9 mouse cellular contexts compared by ENCODE assay signal in the genomic region with DNA sequence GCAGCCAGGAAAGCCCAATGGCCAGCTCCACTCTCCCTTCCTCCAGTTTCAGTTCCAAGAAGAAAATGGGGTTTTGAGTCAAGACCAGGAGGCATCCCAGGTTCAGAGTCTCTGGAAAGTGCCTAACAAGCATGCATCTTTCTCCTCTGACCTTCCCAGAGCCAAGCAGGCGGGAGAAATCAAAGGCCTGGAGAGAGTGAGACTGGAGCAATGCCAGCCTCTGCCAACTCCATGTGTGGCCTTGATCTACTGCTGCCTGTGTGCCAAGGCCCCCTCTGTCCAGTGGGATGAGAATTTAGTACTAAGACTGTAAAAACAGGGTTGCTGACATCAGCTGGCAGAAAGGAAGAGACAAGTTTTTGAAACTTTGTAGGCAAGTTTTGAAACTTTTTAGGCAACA. TPM values are rescaled to one million over a fixed set of nuclear protein-coding genes. Genes with fewer than 3 reads are reported as not detected.
DNase-seq lines count a peak whose midpoint lies in the region; ATAC-seq and TF ChIP-seq lines count a peak whose summit lies in the region.
"Had no signal": no experiment of that assay in that cellular context is flagged by ENCODE, and none has a peak within 500 bp of the region (broad histone marks: within the 10 kb centered on the region; RNA-seq: fewer than 3 reads in every experiment).

No protein-coding gene starts in this region.

- H3K36me3 ChIP-seq in embryonic facial prominence, embryonic 13.5 days, result 0 out of 2 replicates have a peak, but pooled peaks cover 2% of the 10 kb centered on the region
- H3K36me3 ChIP-seq in embryonic facial prominence, embryonic 10.5 days (replicated peaks), result no peaks in the 10 kb centered on the region
- H3K36me3 ChIP-seq in E14TG2a.4 (ENCODE audit: insufficient read depth, low read length), result peaks cover 26% of the 10 kb centered on the region
- H3K36me3 ChIP-seq in forebrain, embryonic 13.5 days (ENCODE audit: poor library complexity, severe bottlenecking), result no peaks in the 10 kb centered on the region
- H3K36me3 ChIP-seq in hindbrain, postnatal 0 days (ENCODE audit: insufficient read depth, low read length), result no peaks in the 10 kb centered on the region
- H3K36me3 ChIP-seq: limb, embryonic 12.5 days had no signal

- TF ChIP-seq CTCF in E14TG2a.4 (conservative IDR thresholded peaks at IDR 0.05; ENCODE audit: low read length), result no peak
- no peak for TF ChIP-seq CTCF in hindbrain, postnatal 0 days (IDR thresholded peaks at IDR 0.05; ENCODE audit: low read depth)

- H3K4me1 ChIP-seq in embryonic facial prominence, embryonic 13.5 days, result peaks cover 46% of the 10 kb centered on the region
- H3K4me1 ChIP-seq in embryonic facial prominence, embryonic 10.5 days, result peaks cover 60% of the 10 kb centered on the region
- peaks cover 80% of the 10 kb centered on the region for H3K4me1 ChIP-seq in E14TG2a.4 (replicated peaks; ENCODE audit: low read depth, low read length)
- peaks cover 45% of the 10 kb centered on the region for H3K4me1 ChIP-seq in forebrain, embryonic 13.5 days
- peaks cover 26% of the 10 kb centered on the region; the same call in 1 of the 2 replicates for H3K4me1 ChIP-seq in hindbrain, postnatal 0 days (ENCODE audit: insufficient read depth, low read length)

- H3K27me3 ChIP-seq in embryonic facial prominence, embryonic 13.5 days, result peaks cover 10% of the 10 kb centered on the region
- H3K27me3 ChIP-seq in embryonic facial prominence, embryonic 10.5 days (replicated peaks; ENCODE audit: low read depth, poor library complexity, severe bottlenecking), result peaks cover 24% of the 10 kb centered on the region
- no peaks in the 10 kb centered on the region for H3K27me3 ChIP-seq in E14TG2a.4 (ENCODE audit: insufficient read depth, low read length)
- H3K27me3 ChIP-seq in forebrain, embryonic 13.5 days, result peaks cover 10% of the 10 kb centered on the region
- H3K27me3 ChIP-seq in hindbrain, postnatal 0 days (ENCODE audit: insufficient read depth, low read length), result peaks cover 3% of the 10 kb centered on the region; the same call in 1 of the 2 replicates

- DNase-seq in embryonic facial prominence, embryonic 10.5 days (ENCODE audit: low spot score), result no peak
- peak; percentile 84 for DNase-seq in hindbrain, postnatal 0 days (ENCODE audit: low spot score)
- peak; percentile 49 to 63 for DNase-seq in lung, adult 18-20 months
- DNase-seq in frontal cortex, postnatal 14 days (ENCODE audit: low spot score in 2 of 2), result no peak
- no peak for DNase-seq in layer of hippocampus, adult 11-12 months (ENCODE audit: low spot score)

- no peak for ATAC-seq in embryonic facial prominence, embryonic 13.5 days (ENCODE audit: insufficient number of reproducible peaks, insufficient read depth, low FRiP score, low TSS enrichment, low read depth)
- ATAC-seq in forebrain, embryonic 13.5 days, result no peak
- peak; percentile 28; the same call in 1 of the 2 replicates for ATAC-seq in hindbrain, postnatal 0 days

- no peaks in the 10 kb centered on the region for H3K9me3 ChIP-seq in embryonic facial prominence, embryonic 13.5 days
- no peaks in the 10 kb centered on the region for H3K9me3 ChIP-seq in embryonic facial prominence, embryonic 10.5 days
- no peaks in the 10 kb centered on the region for H3K9me3 ChIP-seq in E14TG2a.4 (ENCODE audit: low read length)
- no peaks in the 10 kb centered on the region for H3K9me3 ChIP-seq in forebrain, embryonic 13.5 days (replicated peaks)
- H3K9me3 ChIP-seq in hindbrain, postnatal 0 days (ENCODE audit: low read length), result no peaks in the 10 kb centered on the region
- H3K9me3 ChIP-seq: limb, embryonic 12.5 days had no signal

- 0 out of 2 replicates have a peak overlapping the region, but pooled peaks have one; percentile 11 for H3K27ac ChIP-seq in embryonic facial prominence, embryonic 13.5 days
- H3K27ac ChIP-seq in embryonic facial prominence, embryonic 10.5 days (replicated peaks), result no peak overlapping the region
- H3K27ac ChIP-seq in forebrain, embryonic 13.5 days, result peak overlapping the region; percentile 44; the same call in 1 of the 2 replicates
- H3K27ac ChIP-seq in hindbrain, postnatal 0 days, result peak overlapping the region; percentile 88
- H3K27ac ChIP-seq: limb, embryonic 12.5 days had no signal

- H3K4me3 ChIP-seq in embryonic facial prominence, embryonic 13.5 days, result no peak overlapping the region
- H3K4me3 ChIP-seq in embryonic facial prominence, embryonic 10.5 days, result no peak overlapping the region
- H3K4me3 ChIP-seq in E14TG2a.4 (replicated peaks; ENCODE audit: low read length), result peak overlapping the region; percentile 52
- no peak overlapping the region for H3K4me3 ChIP-seq in forebrain, embryonic 13.5 days
- H3K4me3 ChIP-seq in hindbrain, postnatal 0 days (ENCODE audit: low read length), result no peak overlapping the region
- H3K4me3 ChIP-seq: limb, embryonic 12.5 days had no signal

- 42% methylated on average over 1 of the region's 1 CpGs for WGBS in embryonic facial prominence, embryonic 13.5 days
- WGBS in embryonic facial prominence, embryonic 10.5 days, result 79% methylated on average over 1 of the region's 1 CpGs
- WGBS in forebrain, embryonic 13.5 days, result 32% methylated on average over 1 of the region's 1 CpGs
- WGBS in hindbrain, postnatal 0 days, result 39% methylated on average over 1 of the region's 1 CpGs

- peak overlapping the region; percentile 7; the same call in 1 of the 2 replicates for H3K4me2 ChIP-seq in embryonic facial prominence, embryonic 13.5 days
- H3K4me2 ChIP-seq in forebrain, embryonic 13.5 days, result peak overlapping the region; percentile 32
- H3K4me2 ChIP-seq in hindbrain, postnatal 0 days (ENCODE audit: low read depth, low read length), result peak overlapping the region; percentile 87; the same call in 1 of the 2 replicates
- H3K4me2 ChIP-seq: limb, embryonic 12.5 days had no signal

- peak overlapping the region; percentile 49 for H3K9ac ChIP-seq in embryonic facial prominence, embryonic 13.5 days
- peak overlapping the region; percentile 9; the same call in 1 of the 2 replicates for H3K9ac ChIP-seq in forebrain, embryonic 13.5 days
- no peak overlapping the region for H3K9ac ChIP-seq in hindbrain, postnatal 0 days (replicated peaks; ENCODE audit: low read length)
- H3K9ac ChIP-seq: limb, embryonic 12.5 days had no signal

RNA-seq across cellular contexts. Expression of gene Tst, which starts 1.8 kb away (rescaled TPM):
- polyA plus RNA-seq in embryonic facial prominence, embryonic 13.5 days (2015; fragmentation: Nextera tagmentation; extraction: Ambion mirVana), result 22.6 and 25.9 TPM in 2 replicates
- polyA plus RNA-seq in embryonic facial prominence, embryonic 10.5 days (2016; fragmentation: Nextera tagmentation; extraction: Ambion mirVana), result 10.4 and 12.7 TPM in 2 replicates
- polyA plus RNA-seq in forebrain, embryonic 13.5 days (2015; fragmentation: Nextera tagmentation; extraction: Ambion mirVana), result 12.0 and 15.9 TPM in 2 replicates
- 75.1 and 79.9 TPM in 2 replicates for total RNA-seq in hindbrain, postnatal 0 days (2014; rRNA removed)
- polyA plus RNA-seq in hindbrain, postnatal 0 days (2015; fragmentation: Nextera tagmentation; extraction: Ambion mirVana), result 64.4 and 67.0 TPM in 2 replicates

RNA-seq across cellular contexts. Expression of gene Mpst, which starts 2.3 kb away (rescaled TPM):
- 2.6 and 2.8 TPM in 2 replicates for polyA plus RNA-seq in embryonic facial prominence, embryonic 13.5 days (2015; fragmentation: Nextera tagmentation; extraction: Ambion mirVana)
- 0.98 and 1.1 TPM in 2 replicates for polyA plus RNA-seq in embryonic facial prominence, embryonic 10.5 days (2016; fragmentation: Nextera tagmentation; extraction: Ambion mirVana)
- 2.3 and 3.0 TPM in 2 replicates for polyA plus RNA-seq in forebrain, embryonic 13.5 days (2015; fragmentation: Nextera tagmentation; extraction: Ambion mirVana)
- total RNA-seq in hindbrain, postnatal 0 days (2014; rRNA removed), result 95.4 and 114 TPM in 2 replicates
- 3.7 and 5.3 TPM in 2 replicates for polyA plus RNA-seq in hindbrain, postnatal 0 days (2015; fragmentation: Nextera tagmentation; extraction: Ambion mirVana)

RNA-seq across cellular contexts. Expression of gene Tex33, which starts 8.2 kb away (rescaled TPM):
- not detected in 2 replicates for polyA plus RNA-seq in embryonic facial prominence, embryonic 13.5 days (2015; fragmentation: Nextera tagmentation; extraction: Ambion mirVana)
- polyA plus RNA-seq in embryonic facial prominence, embryonic 10.5 days (2016; fragmentation: Nextera tagmentation; extraction: Ambion mirVana), result not detected in 2 replicates
- polyA plus RNA-seq in forebrain, embryonic 13.5 days (2015; fragmentation: Nextera tagmentation; extraction: Ambion mirVana), result not detected in 2 replicates
- not detected in 2 replicates for total RNA-seq in hindbrain, postnatal 0 days (2014; rRNA removed)
- polyA plus RNA-seq in hindbrain, postnatal 0 days (2015; fragmentation: Nextera tagmentation; extraction: Ambion mirVana), result not detected in 2 replicates
- polyA plus RNA-seq: limb, embryonic 12.5 days had no signal

RNA-seq across cellular contexts. Expression of gene Kctd17, which starts 24.5 kb away (rescaled TPM):
- polyA plus RNA-seq in embryonic facial prominence, embryonic 13.5 days (2015; fragmentation: Nextera tagmentation; extraction: Ambion mirVana), result 49.5 and 50.6 TPM in 2 replicates
- polyA plus RNA-seq in embryonic facial prominence, embryonic 10.5 days (2016; fragmentation: Nextera tagmentation; extraction: Ambion mirVana), result 49.6 and 51.6 TPM in 2 replicates
- 84.6 and 104 TPM in 2 replicates for polyA plus RNA-seq in forebrain, embryonic 13.5 days (2015; fragmentation: Nextera tagmentation; extraction: Ambion mirVana)
- 144 and 155 TPM in 2 replicates for total RNA-seq in hindbrain, postnatal 0 days (2014; rRNA removed)
- 144 and 161 TPM in 2 replicates for polyA plus RNA-seq in hindbrain, postnatal 0 days (2015; fragmentation: Nextera tagmentation; extraction: Ambion mirVana)

Comparison
In these comparisons a context has a peak if more than half of its experiments do, and no peak if none do; other contexts are left out.
1. H3K4me2 ChIP-seq: peak in every context shown above with its lines; median percentile 87 in hindbrain, postnatal 0 days; 32 in forebrain, embryonic 13.5 days; 7 in embryonic facial prominence, embryonic 13.5 days.
2. DNase-seq: peak in hindbrain, postnatal 0 days (single experiment) and lung, adult 18-20 months (2 of 2); none in embryonic facial prominence, embryonic 10.5 days (single experiment), frontal cortex, postnatal 14 days (0 of 2) and layer of hippocampus, adult 11-12 months (single experiment).